Mouse (Mus musculus): ENCODE measurements around the gene Sppl2a.

- TF ChIP-seq GATA1 (IDR thresholded peaks at IDR 0.05; ENCODE audit: low read length) (no peak), TAL1 (IDR thresholded peaks at IDR 0.05; ENCODE audit: low read length) (no peak)
These were observed 28.9 kb downstream of the Sppl2a start for GRCm38 (mm10) chr2:126904162-126904561.
